Mouse (Mus musculus): ENCODE data around the gene Spn. TPM values are rescaled to one million over a fixed set of nuclear protein-coding genes. Genes with fewer than 3 reads are reported as not detected.
A peak's percentile ranks its signal among the peaks of the same experiment; 100 is the strongest.

Gene Spn
- polyA plus RNA-seq, 1 experiment = 1.5 TPM

- Histone ChIP-seq H3K9me3 (replicated peaks; ENCODE audit: control insufficient read depth, insufficient read depth, low read length, poor library complexity, severe bottlenecking) (no peaks in the 10 kb centered on the region), H3K36me3 (ENCODE audit: control insufficient read depth, insufficient read depth, low read length, poor library complexity, severe bottlenecking) (no peaks in the 10 kb centered on the region), H3K27ac (ENCODE audit: insufficient read depth, low read length) (no peak overlapping the region), H3K4me3 (ENCODE audit: low read depth, low read length) (no peak overlapping the region), H3K9ac (ENCODE audit: low read depth, poor library complexity, severe bottlenecking) (no peak overlapping the region), H3K27me3 (ENCODE audit: control insufficient read depth, insufficient read depth, low read length, poor library complexity, severe bottlenecking) (no peaks in the 10 kb centered on the region), H3K4me1 (ENCODE audit: control insufficient read depth, insufficient read depth, low read length) (peaks cover 12% of the 10 kb centered on the region)
- TF ChIP-seq EP300 (IDR thresholded peaks at IDR 0.05; ENCODE audit: insufficient read depth, low read depth, low read length) (no peak), POLR2A (IDR thresholded peaks at IDR 0.05; ENCODE audit: insufficient read depth, low read length) (no peak), CTCF (IDR thresholded peaks at IDR 0.05; ENCODE audit: low read depth, low read length) (no peak)
These were observed 23.9 kb downstream of the Spn start for GRCm38 (mm10) chr7:127113614-127114259.

- Histone ChIP-seq H3K4me1 (ENCODE audit: control insufficient read depth, insufficient read depth, low read length) (peaks cover 10% of the 10 kb centered on the region), H3K9ac (ENCODE audit: low read depth, poor library complexity, severe bottlenecking) (no peak overlapping the region), H3K9me3 (replicated peaks; ENCODE audit: control insufficient read depth, insufficient read depth, low read length, poor library complexity, severe bottlenecking) (no peaks in the 10 kb centered on the region), H3K27me3 (ENCODE audit: control insufficient read depth, insufficient read depth, low read length, poor library complexity, severe bottlenecking) (no peaks in the 10 kb centered on the region), H3K4me3 (ENCODE audit: low read depth, low read length) (no peak overlapping the region), H3K27ac (ENCODE audit: insufficient read depth, low read length) (no peak overlapping the region), H3K36me3 (ENCODE audit: control insufficient read depth, insufficient read depth, low read length, poor library complexity, severe bottlenecking) (no peaks in the 10 kb centered on the region)
- TF ChIP-seq CTCF (IDR thresholded peaks at IDR 0.05; ENCODE audit: low read depth, low read length) (no peak), EP300 (IDR thresholded peaks at IDR 0.05; ENCODE audit: insufficient read depth, low read depth, low read length) (no peak), POLR2A (IDR thresholded peaks at IDR 0.05; ENCODE audit: insufficient read depth, low read length) (no peak)
These were observed 24.6 kb downstream of the Spn start for GRCm38 (mm10) chr7:127112921-127113597.

DNA sequence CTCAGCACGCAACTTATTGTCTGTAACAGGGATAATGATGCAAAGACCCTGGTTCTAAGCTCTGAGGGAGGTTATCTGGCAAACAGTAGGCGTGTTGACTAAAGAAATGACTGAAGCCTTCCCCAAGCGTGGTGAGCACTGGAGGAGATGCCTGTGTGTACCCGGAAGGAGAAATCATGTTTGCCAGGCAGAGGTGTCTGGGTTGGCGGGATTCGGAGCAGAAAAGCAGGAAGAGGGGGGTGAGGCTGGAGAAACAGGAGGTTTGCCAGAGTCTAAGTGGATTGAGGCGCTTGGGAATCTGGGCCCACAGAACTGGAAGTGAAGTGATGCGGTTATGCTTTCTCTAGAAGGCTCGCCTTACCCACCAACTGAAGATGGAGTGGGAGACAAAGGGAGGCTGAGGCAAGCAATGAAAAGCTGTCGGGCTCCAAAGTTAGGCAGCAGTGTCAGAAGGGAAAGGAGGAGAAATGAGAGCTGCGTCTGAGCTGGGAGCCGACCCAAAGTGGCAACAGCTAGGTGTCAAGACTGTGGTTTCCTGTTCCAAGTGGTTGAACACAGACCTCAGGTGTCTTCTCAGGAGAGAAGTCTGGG lies 25.3 kb downstream of the Spn start:
- TF ChIP-seq EP300 (IDR thresholded peaks at IDR 0.05; ENCODE audit: insufficient read depth, low read depth, low read length) = no peak
- no peak for TF ChIP-seq POLR2A (IDR thresholded peaks at IDR 0.05; ENCODE audit: insufficient read depth, low read length)
- TF ChIP-seq CTCF (IDR thresholded peaks at IDR 0.05; ENCODE audit: low read depth, low read length) = no peak
- Histone ChIP-seq H3K4me1 (ENCODE audit: control insufficient read depth, insufficient read depth, low read length) (peaks cover 7% of the 10 kb centered on the region), H3K27me3 (ENCODE audit: control insufficient read depth, insufficient read depth, low read length, poor library complexity, severe bottlenecking) (no peaks in the 10 kb centered on the region), H3K9ac (ENCODE audit: low read depth, poor library complexity, severe bottlenecking) (peak overlapping the region; percentile 12; the same call in 1 of the 2 replicates), H3K36me3 (ENCODE audit: control insufficient read depth, insufficient read depth, low read length, poor library complexity, severe bottlenecking) (no peaks in the 10 kb centered on the region), H3K9me3 (replicated peaks; ENCODE audit: control insufficient read depth, insufficient read depth, low read length, poor library complexity, severe bottlenecking) (no peaks in the 10 kb centered on the region), H3K4me3 (ENCODE audit: low read depth, low read length) (no peak overlapping the region), H3K27ac (ENCODE audit: insufficient read depth, low read length) (no peak overlapping the region)

DNA sequence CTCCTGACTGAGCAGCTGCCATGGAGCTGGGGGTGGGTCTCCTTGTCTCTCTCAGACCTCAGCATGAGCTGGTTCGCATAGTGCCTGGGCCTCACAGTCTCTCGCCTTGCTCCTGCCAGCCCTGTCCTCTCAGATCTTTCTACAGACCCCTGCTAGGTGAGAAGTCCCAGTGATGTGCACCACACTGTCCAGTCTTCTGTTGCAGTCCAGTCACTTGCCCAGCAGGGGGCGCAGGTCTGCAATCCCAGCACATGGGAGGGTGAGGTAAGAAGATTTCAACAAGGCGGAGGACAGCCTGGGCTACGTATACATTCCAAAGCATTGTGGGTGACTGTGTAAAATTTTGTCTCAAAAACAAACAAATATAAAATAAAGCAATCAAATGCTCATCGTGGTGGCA lies 26.2 kb downstream of the Spn start:
- Histone ChIP-seq H3K9ac (ENCODE audit: low read depth, poor library complexity, severe bottlenecking) (no peak overlapping the region), H3K4me3 (ENCODE audit: low read depth, low read length) (no peak overlapping the region), H3K27ac (ENCODE audit: insufficient read depth, low read length) (no peak overlapping the region), H3K27me3 (ENCODE audit: control insufficient read depth, insufficient read depth, low read length, poor library complexity, severe bottlenecking) (no peaks in the 10 kb centered on the region), H3K36me3 (ENCODE audit: control insufficient read depth, insufficient read depth, low read length, poor library complexity, severe bottlenecking) (no peaks in the 10 kb centered on the region), H3K4me1 (ENCODE audit: control insufficient read depth, insufficient read depth, low read length) (peaks cover 10% of the 10 kb centered on the region), H3K9me3 (replicated peaks; ENCODE audit: control insufficient read depth, insufficient read depth, low read length, poor library complexity, severe bottlenecking) (no peaks in the 10 kb centered on the region)
- peak; percentile 99 for TF ChIP-seq CTCF (IDR thresholded peaks at IDR 0.05; ENCODE audit: low read depth, low read length)
- TF ChIP-seq POLR2A (IDR thresholded peaks at IDR 0.05; ENCODE audit: insufficient read depth, low read length) = no peak
- no peak for TF ChIP-seq EP300 (IDR thresholded peaks at IDR 0.05; ENCODE audit: insufficient read depth, low read depth, low read length)

GRCm38 (mm10) chr7:127110239-127111007 lies 27.2 kb downstream of the Spn start:
- no peak overlapping the region for H3K27ac ChIP-seq (ENCODE audit: insufficient read depth, low read length)
- H3K4me3 ChIP-seq (ENCODE audit: low read depth, low read length) = no peak overlapping the region
- H3K9me3 ChIP-seq (replicated peaks; ENCODE audit: control insufficient read depth, insufficient read depth, low read length, poor library complexity, severe bottlenecking) = no peaks in the 10 kb centered on the region
- H3K9ac ChIP-seq (ENCODE audit: low read depth, poor library complexity, severe bottlenecking) = no peak overlapping the region
- peaks cover 10% of the 10 kb centered on the region for H3K4me1 ChIP-seq (ENCODE audit: control insufficient read depth, insufficient read depth, low read length)
- no peak for TF ChIP-seq POLR2A (IDR thresholded peaks at IDR 0.05; ENCODE audit: insufficient read depth, low read length)
- TF ChIP-seq EP300 (IDR thresholded peaks at IDR 0.05; ENCODE audit: insufficient read depth, low read depth, low read length) = peak; percentile 47; the same call in 1 of the 2 replicates
- TF ChIP-seq CTCF (IDR thresholded peaks at IDR 0.05; ENCODE audit: low read depth, low read length) = peak; percentile 96
- H3K27me3 ChIP-seq (ENCODE audit: control insufficient read depth, insufficient read depth, low read length, poor library complexity, severe bottlenecking) = no peaks in the 10 kb centered on the region
- H3K36me3 ChIP-seq (ENCODE audit: control insufficient read depth, insufficient read depth, low read length, poor library complexity, severe bottlenecking) = no peaks in the 10 kb centered on the region
